Mouse (Mus musculus): ENCODE data around the gene Gm48551.

The Gm48551 gene

DNA sequence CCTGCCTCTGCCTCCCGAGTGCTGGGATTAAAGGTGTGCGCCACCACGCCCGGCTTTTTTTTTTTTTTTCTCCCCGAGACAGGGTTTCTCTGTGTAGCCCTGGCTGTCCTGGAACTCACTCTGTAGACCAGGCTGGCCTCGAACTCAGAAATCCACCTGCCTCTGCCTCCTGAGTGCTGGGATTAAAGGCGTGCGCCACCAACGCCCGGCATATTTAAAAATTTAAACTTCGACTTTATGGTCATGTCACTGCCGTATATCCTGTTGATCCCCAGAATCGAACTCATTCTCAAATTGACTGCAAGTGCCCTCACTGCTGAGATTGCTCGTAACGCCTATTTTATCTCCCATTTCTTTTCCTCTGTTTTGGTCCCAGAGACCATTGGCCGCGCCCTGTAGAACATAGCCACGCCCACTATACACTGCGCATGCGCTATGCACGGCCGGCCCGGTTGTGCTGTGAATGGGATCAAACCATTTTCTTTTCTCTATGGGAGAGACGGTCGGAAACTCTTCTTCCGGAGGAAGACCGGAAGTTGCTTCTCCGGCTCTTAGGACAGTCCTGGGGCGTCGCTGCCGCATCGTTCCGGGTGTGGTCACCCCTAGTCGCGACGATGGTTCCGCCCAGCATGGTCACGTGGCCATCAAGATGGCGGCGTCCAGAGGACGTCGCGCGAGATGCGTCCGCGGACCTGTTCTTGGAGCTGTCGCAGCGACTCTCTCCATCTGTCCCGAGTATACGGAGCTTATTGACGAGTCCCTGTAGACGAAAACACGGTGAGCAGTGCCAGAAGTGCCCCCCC is at the start of gene Gm48551, which contains the start of gene Dohh:
Gene Gm48551 (plus strand): TSS at position 665 of the 803 bp plus-strand sequence.
Gene Dohh (plus strand): TSS at position 627 of the 803 bp plus-strand sequence.
- DNase-seq (ENCODE audit: low spot score) = peak; percentile 100

DNA sequence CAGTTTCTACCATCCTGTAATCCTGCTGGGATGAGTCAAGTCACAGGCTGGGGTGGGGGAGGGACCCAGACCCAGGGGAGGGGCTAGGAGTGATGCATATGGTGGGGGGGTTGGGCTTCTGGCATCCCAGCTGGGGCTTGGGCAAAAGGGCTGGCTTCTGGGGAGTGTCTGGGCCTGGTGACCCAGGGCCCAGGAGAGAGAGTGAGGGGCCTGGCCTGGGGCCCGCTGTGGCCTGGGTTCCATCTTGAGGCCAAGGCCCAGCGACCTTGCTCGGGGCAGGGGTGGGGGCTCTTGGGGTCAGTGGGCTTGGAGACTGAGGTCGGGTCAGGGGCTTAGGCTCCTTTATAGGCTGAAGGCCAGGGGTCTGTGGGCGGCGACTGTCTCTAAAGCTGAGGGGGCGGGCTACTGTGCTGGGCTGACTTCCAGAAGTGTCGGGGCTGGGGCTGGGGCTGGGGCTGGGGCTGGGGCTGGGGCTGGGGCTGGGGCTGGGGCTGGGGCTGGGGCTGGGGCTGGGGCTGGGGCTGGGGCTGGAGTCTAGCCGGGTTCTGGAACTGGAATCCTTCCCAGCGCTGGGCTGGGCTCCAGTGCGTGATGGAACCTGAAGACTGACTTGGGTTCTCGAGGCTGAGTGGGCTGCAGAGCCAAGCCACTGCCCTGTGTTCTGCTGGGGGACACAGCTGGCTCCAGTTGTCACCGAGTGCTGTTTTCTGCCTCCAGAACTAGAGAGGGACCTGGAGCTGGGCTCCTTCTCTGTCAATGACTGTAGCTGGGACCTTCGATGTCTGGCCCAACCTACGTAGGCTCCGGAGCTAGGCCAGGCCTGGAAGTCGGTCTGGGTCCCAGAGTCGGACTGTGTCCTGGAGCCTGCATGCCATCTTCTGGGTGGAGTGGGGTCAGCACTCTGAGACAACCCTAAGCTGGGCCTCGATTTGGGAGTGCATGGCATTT is 48.6 kb upstream of the Gm48551 start:
- no peak for DNase-seq (ENCODE audit: low spot score)

DNA sequence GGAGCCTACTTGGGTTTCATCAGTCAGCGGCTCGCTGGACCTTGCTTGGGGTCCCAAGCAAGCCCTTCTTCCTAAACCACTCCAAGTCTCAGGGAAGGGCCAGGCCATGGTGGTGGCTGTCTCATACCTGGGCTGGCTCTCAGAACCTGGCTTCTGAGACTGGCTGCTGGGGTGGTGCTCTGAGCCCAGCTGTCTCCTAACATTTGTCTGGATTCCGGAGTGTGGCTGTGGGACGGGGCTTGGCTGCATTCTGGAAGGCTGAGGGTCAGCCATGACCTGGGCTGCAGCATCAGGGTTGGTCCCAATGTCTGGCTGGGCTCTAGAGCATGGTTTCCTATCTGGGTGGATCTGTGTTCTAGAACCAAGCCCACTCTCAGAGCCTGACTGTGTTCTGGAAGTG is 47.7 kb upstream of the Gm48551 start:
- no peak for DNase-seq (ENCODE audit: low spot score)

DNA sequence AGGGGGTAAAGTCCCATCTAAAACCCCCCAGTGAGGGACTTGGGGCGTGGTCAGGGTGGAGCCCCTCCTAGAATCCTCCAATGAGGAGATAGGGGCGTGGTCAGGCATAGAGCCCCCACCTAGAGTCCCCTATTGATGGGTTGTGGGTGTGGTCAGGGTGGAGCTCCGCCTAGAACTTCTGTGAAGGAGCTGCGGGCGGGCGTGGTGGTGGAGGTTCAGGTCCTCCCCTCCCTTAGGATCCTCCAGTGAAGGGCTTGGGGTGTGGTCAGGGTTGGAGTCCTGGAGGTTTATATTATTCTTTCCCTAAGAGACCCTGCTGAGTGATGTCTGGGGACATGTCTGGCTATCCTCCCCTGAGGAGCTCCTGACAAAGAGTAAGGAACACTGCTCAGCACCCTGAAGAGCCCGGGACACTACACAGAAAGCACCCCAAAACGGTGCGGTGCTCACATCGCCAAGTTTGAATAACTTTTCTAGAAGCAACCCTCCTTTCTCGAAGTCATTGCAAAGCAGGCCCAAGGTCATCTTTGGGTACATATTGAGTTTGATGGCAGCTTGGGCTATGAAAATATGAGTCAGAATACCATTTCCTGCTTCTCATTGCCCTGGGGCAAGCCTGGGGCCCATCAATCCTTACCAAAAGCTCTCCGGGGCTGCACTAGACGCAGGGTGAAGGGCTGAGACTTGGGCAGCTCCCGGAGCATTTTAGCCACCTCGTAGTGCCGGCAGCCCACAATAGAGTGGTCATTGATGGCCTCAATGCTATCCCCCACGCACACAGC is 43.5 kb upstream of the Gm48551 start:
- no peak for DNase-seq (ENCODE audit: low spot score)

DNA sequence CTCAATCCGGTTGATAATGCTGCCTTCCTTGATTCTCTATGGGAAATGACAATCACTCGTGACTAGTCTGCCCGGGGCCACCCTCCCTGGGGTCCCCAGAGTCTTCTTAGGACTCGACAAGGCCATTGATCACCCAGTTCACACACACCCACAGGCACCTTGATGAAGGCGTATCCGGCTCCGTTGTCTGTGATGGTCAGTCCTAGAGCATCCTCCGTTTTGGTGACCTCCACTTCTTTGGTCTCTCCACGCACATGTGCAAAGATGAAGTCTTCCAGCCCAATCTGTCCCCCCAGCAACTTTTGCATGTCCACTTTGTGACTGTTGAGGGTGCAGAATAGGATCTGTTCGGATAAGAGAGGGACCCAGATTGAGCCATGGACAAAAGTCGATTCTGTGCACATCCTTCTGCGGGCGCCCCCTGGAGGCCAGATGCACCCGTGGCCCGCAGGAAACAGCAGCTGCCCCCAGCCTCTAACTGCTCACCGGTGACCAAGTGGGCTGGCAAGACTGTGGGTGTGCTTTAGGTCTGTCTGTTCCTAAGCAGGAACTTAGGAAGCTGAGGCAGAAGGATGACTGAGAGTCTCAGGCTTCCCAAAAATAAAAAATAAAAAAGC is 42.8 kb upstream of the Gm48551 start:
- peak; percentile 70 for DNase-seq (ENCODE audit: low spot score)

DNA sequence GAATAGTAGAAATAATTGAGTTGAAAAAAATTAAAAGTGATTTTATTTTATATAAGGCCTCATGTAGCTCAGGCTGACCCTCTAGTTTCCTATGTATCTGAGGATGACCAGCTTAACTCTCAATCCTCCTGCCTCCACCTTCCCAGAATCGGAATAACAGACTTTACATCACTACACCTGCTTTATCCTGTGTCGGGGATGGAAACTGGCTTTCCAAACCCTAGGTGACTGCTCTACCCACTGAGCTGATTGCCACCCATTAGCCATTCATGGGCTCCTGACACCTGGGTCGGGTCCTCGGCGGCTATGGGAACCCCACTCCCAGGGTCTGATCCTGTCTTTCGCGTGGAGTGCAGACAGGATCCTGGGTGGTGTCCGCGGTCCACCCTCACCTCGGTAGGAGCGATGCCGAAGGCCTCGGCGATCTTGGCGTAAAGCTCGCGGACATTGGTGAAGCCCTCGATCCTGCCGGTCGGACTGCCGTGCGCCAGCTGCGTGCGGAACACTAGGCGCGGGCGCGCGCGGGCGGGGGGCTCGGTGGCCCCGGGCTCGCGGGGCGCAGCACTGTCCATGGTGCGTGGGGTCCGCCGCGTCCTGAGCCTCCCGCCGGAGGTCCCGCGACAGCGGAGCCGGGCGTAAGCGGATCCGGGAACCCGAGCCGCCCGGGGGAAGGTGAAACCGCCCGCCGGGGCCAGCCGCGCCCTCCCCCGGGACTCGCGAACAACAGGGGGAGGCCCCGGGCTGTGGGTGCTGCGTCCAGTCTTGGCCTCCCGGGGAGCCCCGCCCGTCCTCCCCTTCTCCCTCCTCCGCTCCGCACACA is 41.4 kb upstream of the Gm48551 start, which contains the start of gene Gipc3:
Gene Gipc3 (minus strand): TSS at position 581 of the 820 bp plus-strand sequence.
- no peak for DNase-seq (ENCODE audit: low spot score)

DNA sequence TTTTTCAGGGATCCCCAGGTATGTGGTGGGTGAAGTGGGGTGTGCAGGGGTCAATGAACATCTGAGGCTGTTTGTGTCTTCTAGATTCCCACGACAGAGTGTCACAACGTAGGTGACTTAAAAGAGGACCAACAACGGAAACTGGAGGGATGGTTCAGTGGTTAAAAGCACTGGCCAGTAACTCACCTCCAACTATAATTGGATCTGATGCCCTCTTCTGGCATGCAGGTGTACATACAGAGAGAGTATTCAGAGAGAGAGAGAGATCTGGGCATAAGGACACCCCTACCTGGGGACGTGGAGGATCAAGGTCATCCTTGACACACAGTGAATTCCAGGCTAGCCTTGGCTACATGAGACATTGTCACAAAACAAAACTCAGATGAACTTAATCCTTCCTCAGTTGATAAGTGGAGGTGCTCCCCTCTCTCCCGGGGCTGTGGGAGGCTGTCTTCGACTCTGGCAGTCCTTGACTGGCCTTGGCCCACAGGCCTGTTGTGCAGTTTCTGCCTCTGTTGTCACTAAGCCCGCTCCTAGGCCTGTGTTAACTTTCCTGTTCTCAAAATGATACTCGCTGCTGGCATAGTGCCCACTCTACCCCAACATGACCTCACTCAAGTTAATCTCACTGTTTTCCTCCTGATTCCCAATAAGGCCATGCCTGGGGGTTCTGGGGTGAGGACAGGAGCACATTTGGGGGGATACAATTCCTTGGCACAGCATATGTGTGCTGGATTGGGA is 39.7 kb upstream of the Gm48551 start:
- no peak for DNase-seq (ENCODE audit: low spot score)

DNA sequence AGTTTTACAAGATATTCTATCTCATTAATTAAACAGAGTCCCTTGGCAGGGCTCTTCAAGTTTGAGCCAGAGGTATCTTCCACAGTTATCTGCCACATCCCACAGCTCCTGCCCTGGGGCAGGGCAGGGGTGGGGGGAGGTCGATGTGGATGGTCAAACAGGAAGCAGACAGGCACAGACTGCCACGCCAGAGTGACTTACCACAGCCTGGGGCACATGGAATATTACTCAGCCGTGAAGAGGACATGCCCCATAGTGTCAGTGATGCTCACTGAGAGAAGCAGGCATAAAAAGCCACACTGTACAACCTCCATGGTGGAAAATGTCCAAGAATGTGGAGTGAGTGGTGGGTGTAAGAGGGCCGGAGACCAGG is 39.1 kb upstream of the Gm48551 start:
- DNase-seq (ENCODE audit: low spot score) = no peak

DNA sequence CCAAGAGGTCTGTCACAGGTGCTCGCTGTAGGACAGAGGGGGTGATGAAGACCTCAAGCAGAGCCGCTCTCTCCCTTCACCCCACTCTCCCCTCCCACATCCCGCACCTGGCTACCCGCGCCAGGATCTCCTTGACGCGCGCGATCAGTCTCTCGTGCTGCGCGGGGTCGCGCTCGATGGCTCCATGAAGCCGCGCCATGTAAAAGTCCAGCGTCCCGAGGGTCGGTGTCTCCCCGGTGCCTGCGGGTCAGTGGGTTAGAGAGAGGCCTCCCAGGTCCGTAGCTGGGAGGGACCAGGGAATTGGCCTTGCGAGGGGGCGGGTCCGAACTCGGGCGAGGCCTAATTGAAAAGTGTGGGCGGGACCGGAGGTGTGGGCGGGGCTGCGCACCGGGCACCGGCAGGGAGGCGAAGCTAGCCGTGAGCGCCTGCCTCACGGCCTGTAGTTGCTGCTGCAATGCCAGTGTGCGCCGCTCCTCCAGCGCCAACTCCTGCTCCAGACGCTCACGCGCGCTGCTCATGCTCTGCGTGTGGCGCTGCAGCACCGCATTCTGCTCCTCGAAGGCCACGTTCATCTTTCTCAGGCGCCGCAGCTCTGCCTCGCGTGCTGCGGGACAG is 37.7 kb upstream of the Gm48551 start:
- DNase-seq (ENCODE audit: low spot score) = peak; percentile 77

DNA sequence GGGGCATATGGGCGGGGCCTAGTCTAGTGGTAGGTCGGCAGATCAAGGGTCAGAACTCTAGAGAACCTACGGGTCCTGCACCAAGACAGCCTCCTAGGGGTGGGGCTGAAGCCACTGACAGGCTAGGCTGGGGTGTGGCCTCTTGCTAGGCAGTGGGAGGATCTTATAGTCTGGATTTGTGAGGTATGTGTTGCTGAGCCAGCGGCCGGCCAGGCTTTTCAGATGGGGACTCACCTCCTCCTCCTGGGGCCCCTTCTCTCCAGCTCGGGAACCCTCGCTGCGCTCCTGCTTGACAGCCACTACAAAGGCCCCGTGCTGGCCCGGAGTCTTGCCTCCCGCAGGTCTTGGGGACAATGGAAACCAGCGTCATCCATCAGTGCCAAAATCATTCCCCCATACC is 35.1 kb upstream of the Gm48551 start:
- DNase-seq (ENCODE audit: low spot score) = peak; percentile 64

DNA sequence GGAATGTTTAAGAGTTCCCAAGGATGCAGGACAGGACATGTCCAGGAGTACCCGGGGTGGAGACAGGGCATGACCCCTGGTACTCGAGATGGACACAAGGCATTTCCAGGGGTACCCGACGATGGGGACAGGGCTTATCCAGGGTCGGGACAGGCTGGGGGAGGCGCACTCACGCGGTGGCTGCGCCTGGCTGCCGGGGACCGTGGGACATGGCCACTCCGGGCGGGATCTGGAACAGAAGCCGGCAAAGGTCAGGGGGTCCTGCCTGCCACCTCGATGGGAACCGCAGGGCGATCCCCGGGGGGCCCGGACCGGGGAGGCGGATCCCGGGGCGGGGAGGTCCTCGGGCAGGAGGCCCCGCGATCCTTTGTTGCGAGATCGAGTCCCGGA is 34.3 kb upstream of the Gm48551 start:
- DNase-seq (ENCODE audit: low spot score) = no peak

DNA sequence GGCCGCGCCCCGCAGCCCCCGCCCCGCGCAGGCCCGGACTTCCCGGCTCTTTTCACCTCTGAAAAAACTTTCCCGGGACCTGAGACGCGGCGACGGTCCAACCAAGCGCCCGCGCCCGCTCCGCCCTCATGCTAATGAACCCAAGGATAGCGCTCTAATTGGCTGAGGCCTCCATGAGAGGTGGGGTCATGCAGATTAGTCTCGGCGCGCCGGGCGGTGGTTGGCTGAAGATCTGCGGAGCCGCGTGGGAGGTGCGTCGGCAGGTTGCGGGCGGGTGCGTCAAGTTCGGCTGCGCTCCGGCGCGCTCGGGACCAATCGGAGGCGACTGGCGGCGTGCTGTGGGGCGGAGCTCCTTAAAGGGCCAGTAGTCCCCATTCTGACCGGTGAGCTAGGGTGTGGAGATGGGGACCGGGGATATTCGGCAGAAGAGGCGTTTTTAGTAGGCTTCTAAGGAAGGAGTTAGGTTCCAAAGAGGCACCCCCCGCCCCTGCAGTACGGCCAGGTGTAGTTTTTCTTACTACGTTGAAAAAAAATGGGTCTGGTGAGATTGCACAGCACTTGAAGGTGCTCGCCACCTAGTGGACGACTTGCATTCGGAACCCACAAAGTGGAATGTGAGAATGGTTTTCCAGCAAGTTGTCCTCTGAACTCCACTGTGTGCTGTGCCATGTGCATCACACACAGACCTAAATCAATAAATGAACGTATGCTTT is 33.8 kb upstream of the Gm48551 start, which contains the start of gene Hmg20b:
Gene Hmg20b (minus strand): TSS at position 130 of the 713 bp plus-strand sequence.
- peak; percentile 99 for DNase-seq (ENCODE audit: low spot score)

DNA sequence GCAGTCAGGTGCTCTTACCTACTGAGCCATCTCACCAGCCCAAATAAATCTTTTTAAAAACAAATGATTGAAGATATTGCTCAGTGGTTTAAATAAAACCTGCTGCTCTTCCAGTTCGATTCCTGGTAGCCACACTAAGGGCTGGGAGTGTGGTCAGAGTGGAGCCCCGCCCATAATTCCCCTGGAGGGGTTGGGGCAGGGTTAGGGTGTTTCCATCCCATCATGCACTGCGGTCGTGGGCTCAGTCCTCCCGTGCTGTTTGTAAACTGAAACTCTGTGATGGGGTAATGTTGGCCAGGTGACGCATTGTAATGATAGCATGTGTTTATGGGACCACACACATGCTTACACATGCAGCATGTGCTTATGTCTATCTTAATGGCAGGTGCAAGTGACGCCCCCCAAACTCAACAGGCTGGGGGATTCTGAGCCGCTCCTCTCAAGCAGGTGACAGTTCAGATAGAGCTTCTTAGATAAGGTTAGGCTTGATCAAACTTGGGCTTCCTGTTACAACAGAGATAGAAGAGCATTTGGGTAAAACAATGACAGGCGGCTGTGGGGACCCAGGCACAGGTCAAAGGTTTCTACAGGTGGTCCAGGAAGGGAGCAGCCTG is 32.5 kb upstream of the Gm48551 start:
- no peak for DNase-seq (ENCODE audit: low spot score)

DNA sequence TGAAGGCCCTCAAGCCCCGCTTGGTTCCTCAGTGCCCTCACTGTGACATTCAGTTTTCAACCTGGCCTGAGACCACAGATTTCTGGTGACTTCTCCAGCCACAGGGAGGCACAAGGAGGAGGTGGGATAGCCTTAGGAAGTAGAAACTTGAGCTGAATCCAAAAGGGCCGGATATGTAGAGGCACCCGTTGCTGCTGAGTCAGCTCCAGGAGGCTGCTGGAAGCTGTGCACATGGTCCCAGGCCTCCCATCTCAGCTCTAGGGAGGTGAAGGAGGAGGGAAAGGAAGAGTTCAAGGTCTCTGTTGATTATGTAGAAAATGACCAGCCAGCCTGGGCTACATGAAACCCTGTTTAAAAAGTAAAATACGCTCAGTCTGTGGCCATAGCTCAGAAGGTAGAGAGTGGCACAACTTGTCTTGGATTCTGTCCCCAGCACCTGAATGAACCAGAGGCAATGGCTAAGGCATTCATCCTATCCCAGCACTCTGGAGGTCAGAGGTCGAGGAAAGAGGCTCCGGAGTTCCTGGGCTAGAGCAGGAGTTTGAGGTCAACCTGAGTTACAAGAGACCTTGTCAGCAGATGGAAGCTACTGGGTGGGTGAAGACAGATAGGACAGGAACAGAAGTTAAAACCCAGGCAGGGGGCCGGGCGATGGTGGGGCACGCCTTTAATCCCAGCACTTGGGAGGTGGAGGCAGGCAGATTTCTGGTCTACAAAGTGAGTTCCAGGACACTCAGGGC is 29.4 kb upstream of the Gm48551 start:
- no peak for DNase-seq (ENCODE audit: low spot score)

DNA sequence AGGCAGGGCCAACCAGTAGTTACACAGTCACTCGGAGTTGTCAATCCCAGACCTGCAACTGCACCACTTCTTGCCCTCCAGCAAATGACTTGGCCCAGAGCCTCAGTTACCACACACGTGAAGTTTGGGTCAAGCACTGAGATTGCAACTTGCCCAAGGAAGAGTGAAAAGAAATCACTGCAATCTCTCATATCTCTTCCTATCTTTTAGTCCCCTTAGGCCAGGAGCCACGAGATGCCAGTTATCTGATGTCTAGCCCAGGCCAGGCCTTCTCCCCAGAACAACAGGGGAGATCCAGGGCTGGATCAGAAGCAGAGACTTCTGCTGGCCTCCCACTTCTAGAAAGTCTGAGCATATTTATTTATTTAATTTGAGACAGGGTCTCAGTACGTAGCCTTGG is 28.7 kb upstream of the Gm48551 start:
- no peak for DNase-seq (ENCODE audit: low spot score)

DNA sequence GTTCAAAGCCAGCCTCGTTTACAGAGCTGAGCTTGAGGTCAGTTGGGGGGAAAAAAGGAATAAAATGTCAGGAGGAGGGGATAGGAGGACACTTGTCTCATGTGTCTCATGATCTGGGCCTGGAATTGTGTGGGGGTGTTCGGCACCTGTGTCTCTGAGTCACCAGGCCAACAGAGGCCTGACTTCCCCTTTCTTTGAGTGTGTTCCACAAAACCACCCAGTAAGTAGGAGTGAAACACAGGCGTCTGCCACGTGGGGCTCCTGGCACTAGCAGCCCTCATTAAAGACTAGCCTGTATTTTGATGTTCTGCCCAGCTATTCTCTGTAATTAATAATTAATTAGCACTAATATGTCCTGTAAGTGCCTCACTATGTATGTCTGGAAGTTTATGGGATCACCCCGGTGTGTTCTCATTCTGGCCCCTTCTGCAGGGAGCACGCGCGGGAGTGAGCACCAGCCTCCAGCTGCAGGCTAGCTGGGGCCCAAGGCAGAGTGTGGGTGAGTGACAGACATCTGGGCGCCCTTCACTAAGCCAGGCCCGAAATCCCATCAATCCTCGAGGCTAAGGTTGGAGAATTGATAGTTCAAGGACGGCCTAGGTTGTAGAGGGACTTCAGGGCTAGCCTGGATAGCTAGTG is 27.8 kb upstream of the Gm48551 start:
- no peak for DNase-seq (ENCODE audit: low spot score)

Measured in urinary bladder, postnatal 14 days (tissue).